Mouse (Mus musculus) G1E (cell line): Measurements from ENCODE around the gene Mcur1.

Experiments used
- CTCF ChIP-seq: IDR thresholded peaks from 2 replicates; pipeline ENCODE4 v1.5.1; 2012; ENCODE audit warnings: low read depth, low read length, inconsistent platforms, mixed read lengths
- GATA1 ChIP-seq: IDR thresholded peaks from 2 replicates; pipeline ENCODE4 v1.6.1; 2012; ENCODE audit warnings: borderline replicate concordance, low read length, inconsistent platforms, mixed read lengths
- GATA2 ChIP-seq: IDR thresholded peaks from 2 replicates; pipeline ENCODE4 v1.6.1; 2012; ENCODE audit warnings: low read depth, low read length, inconsistent platforms, borderline replicate concordance
- POLR2AphosphoS5 ChIP-seq: IDR thresholded peaks from 2 replicates; pipeline ENCODE4 v1.6.1; 2012; ENCODE audit warnings: low read depth, low read length, inconsistent platforms; ENCODE audit not compliant: insufficient replicate concordance
- TAL1 ChIP-seq: conservative IDR thresholded peaks from 2 replicates; pipeline ENCODE4 v1.6.1; 2012; ENCODE audit warnings: low read depth, low read length, inconsistent platforms, mixed read lengths

DNA sequence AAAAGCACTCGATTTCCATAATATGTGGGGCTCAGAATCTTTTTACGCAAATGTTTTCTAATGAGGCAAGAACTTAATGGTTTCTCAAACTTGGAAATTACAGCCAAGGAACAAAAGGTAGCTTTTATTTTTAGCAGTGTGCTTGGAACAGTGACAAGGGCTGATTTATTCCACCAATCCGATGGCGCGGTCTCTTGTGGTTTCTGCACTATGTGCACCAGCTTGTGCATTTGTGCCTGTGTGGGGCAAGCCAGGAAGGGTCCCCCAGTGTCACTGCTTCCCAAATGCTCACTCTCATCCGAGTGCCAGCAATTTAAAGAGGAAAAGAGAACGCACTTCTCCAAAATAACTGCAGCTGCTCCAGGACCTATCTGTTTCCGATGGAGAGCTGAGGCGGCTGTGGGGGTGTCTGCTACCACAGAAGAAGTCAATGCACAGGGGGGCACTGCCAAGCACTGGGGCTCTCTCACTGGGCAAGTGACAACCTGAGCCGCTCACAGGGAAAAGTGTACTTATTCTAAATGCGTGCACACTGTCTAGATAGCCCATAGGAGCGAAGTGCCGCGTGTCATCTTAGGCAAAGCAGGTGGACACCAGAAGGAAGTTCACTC lies 19.7 kb downstream of the Mcur1 start:
- TF ChIP-seq CTCF (no peak), POLR2AphosphoS5 (no peak), TAL1 (no peak), GATA1 (no peak), GATA2 (no peak)
